In genomic region chr15:88832536-88832935, GRCm38 (mm10) we compare ENCODE assay signal across 23 mouse cellular contexts. TPM values are rescaled to one million over a fixed set of nuclear protein-coding genes. Genes with fewer than 3 reads are reported as not detected.
DNase-seq lines count a peak whose midpoint lies in the region; ATAC-seq and TF ChIP-seq lines count a peak whose summit lies in the region.
"Had no signal": no experiment of that assay in that cellular context is flagged by ENCODE, and none has a peak within 500 bp of the region (broad histone marks: within the 10 kb centered on the region; RNA-seq: fewer than 3 reads in every experiment).

No protein-coding gene starts in this region.

- TF ChIP-seq EP300 in liver, postnatal 0 days (IDR thresholded peaks at IDR 0.05; ENCODE audit: low read depth) = no peak

- TF ChIP-seq CTCF in liver, postnatal 0 days (IDR thresholded peaks at IDR 0.05; ENCODE audit: low read depth) = no peak

- no peaks in the 10 kb centered on the region for H3K27me3 ChIP-seq in heart, embryonic 16.5 days (ENCODE audit: control insufficient read depth, insufficient read depth, low read length)
- H3K27me3 ChIP-seq in liver, postnatal 0 days (ENCODE audit: insufficient read depth, low read length) = no peaks in the 10 kb centered on the region
- H3K27me3 ChIP-seq: forebrain, embryonic 13.5 days; lung, embryonic 15.5 days; neural tube, embryonic 13.5 days had no signal

- H3K9ac ChIP-seq in heart, embryonic 16.5 days (ENCODE audit: low read length) = no peak overlapping the region
- no peak overlapping the region for H3K9ac ChIP-seq in liver, postnatal 0 days (replicated peaks)
- H3K9ac ChIP-seq: forebrain, embryonic 13.5 days; liver, embryonic 14.5 days; lung, embryonic 15.5 days; neural tube, embryonic 13.5 days had no signal

- ATAC-seq in heart, embryonic 16.5 days (replicated peaks; ENCODE audit: extremely low read depth, insufficient read depth, low FRiP score) = no peak
- ATAC-seq in liver, postnatal 0 days = no peak
- ATAC-seq: activated CD4-positive, CD25-positive, alpha-beta regulatory T cell, adult 4 months; forebrain, embryonic 13.5 days; hindbrain, postnatal 0 days; intestine, embryonic 16.5 days; midbrain, embryonic 16.5 days had no signal

- H3K27ac ChIP-seq in heart, embryonic 16.5 days (ENCODE audit: low read length) = peak overlapping the region; percentile 89; the same call in 1 of the 2 replicates
- peak overlapping the region; percentile 89 for H3K27ac ChIP-seq in liver, postnatal 0 days (ENCODE audit: low read depth)
- H3K27ac ChIP-seq: forebrain, embryonic 13.5 days; hindbrain, postnatal 0 days; liver, embryonic 14.5 days; lung, embryonic 15.5 days; neural tube, embryonic 13.5 days had no signal

- H3K4me3 ChIP-seq in heart, embryonic 16.5 days (ENCODE audit: low read length) = no peak overlapping the region
- H3K4me3 ChIP-seq in liver, postnatal 0 days (ENCODE audit: low read depth, low read length) = no peak overlapping the region
- H3K4me3 ChIP-seq: forebrain, embryonic 13.5 days; lung, embryonic 15.5 days; myocyte; neural tube, embryonic 13.5 days had no signal

- no peak overlapping the region for H3K4me2 ChIP-seq in heart, embryonic 16.5 days (ENCODE audit: low read depth, low read length)
- no peak overlapping the region for H3K4me2 ChIP-seq in liver, postnatal 0 days (ENCODE audit: low read depth, low read length)
- H3K4me2 ChIP-seq: forebrain, embryonic 13.5 days; lung, embryonic 15.5 days; neural tube, embryonic 13.5 days had no signal

- peaks cover 33% of the 10 kb centered on the region for H3K4me1 ChIP-seq in heart, embryonic 16.5 days (ENCODE audit: control insufficient read depth, insufficient read depth, low read length)
- peaks cover 14% of the 10 kb centered on the region for H3K4me1 ChIP-seq in liver, postnatal 0 days (ENCODE audit: insufficient read depth)

- no peaks in the 10 kb centered on the region for H3K36me3 ChIP-seq in heart, embryonic 16.5 days (ENCODE audit: control insufficient read depth, insufficient read depth)
- H3K36me3 ChIP-seq in liver, postnatal 0 days (replicated peaks; ENCODE audit: insufficient read depth, low read length) = no peaks in the 10 kb centered on the region
- H3K36me3 ChIP-seq: lung, embryonic 15.5 days; neural tube, embryonic 13.5 days had no signal

- H3K9me3 ChIP-seq in heart, embryonic 16.5 days (replicated peaks; ENCODE audit: control insufficient read depth, low read length) = no peaks in the 10 kb centered on the region
- no peaks in the 10 kb centered on the region for H3K9me3 ChIP-seq in liver, postnatal 0 days (ENCODE audit: low read length)
- H3K9me3 ChIP-seq: forebrain, embryonic 13.5 days; lung, embryonic 15.5 days; neural tube, embryonic 13.5 days had no signal

- DNase-seq in cerebellum, adult 8-10 months = peak; percentile 5
- DNase-seq in cerebellum, adult 11-12 months = no peak
- no peak for DNase-seq in heart, adult 18-20 months
- peak; percentile 86 for DNase-seq in kidney, adult 9 months
- DNase-seq in kidney, postnatal 4 days = no peak
- DNase-seq in liver, postnatal 0 days = no peak
- DNase-seq: adrenal gland, adult 8-10 months; cerebellum, adult 18-20 months; gastrocnemius, postnatal 36 days; heart, postnatal 10 days; layer of hippocampus, postnatal 36 days; lung, postnatal 4 days; thymus, postnatal 25 days had no signal

- 75% methylated on average over 9 of the region's 9 CpGs for WGBS in heart, embryonic 16.5 days
- 69% methylated on average over 9 of the region's 9 CpGs for WGBS in liver, postnatal 0 days (ENCODE audit: insufficient replicate concordance)

RNA-seq across cellular contexts. Expression of gene Creld2, which starts 13.1 kb away (rescaled TPM):
- 57.1 and 61.9 TPM in 2 replicates for polyA plus RNA-seq in heart, embryonic 16.5 days (2015; fragmentation: Nextera tagmentation; extraction: Ambion mirVana)
- 10 to 100 TPM; 19.6 to 28.7 TPM for total RNA-seq in heart, adult 18-20 months (2021)
- 32.9 and 33.1 TPM in 2 replicates for polyA plus RNA-seq in liver, postnatal 0 days (2015; fragmentation: Nextera tagmentation; extraction: Ambion mirVana)

RNA-seq across cellular contexts. Expression of gene Alg12, which starts 13.4 kb away (rescaled TPM):
- polyA plus RNA-seq in heart, embryonic 16.5 days (2015; fragmentation: Nextera tagmentation; extraction: Ambion mirVana) = 10.1 and 11.1 TPM in 2 replicates
- total RNA-seq in heart, adult 18-20 months (2021) = 1 to 10 TPM; 8.3 to 8.8 TPM
- 3.6 and 3.7 TPM in 2 replicates for polyA plus RNA-seq in liver, postnatal 0 days (2015; fragmentation: Nextera tagmentation; extraction: Ambion mirVana)

RNA-seq across cellular contexts. Expression of gene Pim3, which starts 29.4 kb away (rescaled TPM):
- 69.8 and 70.4 TPM in 2 replicates for polyA plus RNA-seq in heart, embryonic 16.5 days (2015; fragmentation: Nextera tagmentation; extraction: Ambion mirVana)
- 100 to 1,000 TPM in 1 of 2 experiments, 10 to 100 TPM in 1; 97.9 to 139 TPM for total RNA-seq in heart, adult 18-20 months (2021)
- polyA plus RNA-seq in liver, postnatal 0 days (2015; fragmentation: Nextera tagmentation; extraction: Ambion mirVana) = 18.4 and 34.2 TPM in 2 replicates

Comparison
In these comparisons a context has a peak if more than half of its experiments do, and no peak if none do; other contexts are left out.
1. DNase-seq: peak in cerebellum, adult 8-10 months (single experiment) and kidney, adult 9 months (single experiment); none in cerebellum, adult 11-12 months (single experiment), heart, adult 18-20 months (0 of 2), kidney, postnatal 4 days (0 of 2) and liver, postnatal 0 days (single experiment).